Comparison of ENCODE assay signal across 8 mouse cellular contexts in the genomic region with DNA sequence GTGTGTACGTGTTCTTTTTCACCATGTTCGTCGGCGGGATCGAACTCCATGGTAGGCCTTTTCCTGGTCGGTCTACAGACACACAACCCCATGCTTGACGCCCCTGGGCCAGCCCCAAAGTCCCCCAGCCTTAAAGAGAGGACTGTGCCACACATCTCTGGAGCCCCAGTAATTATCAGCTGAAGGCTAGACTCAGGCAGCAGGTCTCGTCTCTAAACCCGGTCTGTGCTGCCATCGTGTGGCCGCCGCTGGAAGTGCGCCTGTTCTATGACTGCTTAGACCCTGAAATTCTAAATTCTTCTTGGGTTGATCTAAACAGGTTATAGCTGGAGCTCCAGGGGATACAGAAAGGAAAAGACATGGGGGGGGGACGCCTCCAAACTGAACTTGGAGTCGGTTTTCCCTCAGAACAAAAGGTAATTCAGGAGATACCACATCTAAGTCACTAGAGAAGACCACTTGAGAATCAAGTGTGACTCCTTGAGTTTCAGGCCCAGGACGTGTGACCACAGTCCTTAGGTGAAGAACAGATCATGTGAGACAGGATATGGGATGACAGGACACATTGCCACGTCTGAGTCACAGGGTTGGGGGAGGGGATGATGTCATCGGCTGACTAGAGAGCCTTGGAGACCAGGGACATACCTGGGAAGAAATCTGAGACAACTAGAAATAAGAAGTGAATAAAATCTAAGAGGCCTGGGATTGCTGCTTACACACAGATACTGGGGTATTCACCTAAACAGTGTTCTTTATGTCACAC. TPM values are rescaled to one million over a fixed set of nuclear protein-coding genes. Genes with fewer than 3 reads are reported as not detected.
DNase-seq lines count a peak whose midpoint lies in the region; ATAC-seq and TF ChIP-seq lines count a peak whose summit lies in the region.

No protein-coding gene starts in this region.

- ATAC-seq in hindbrain, embryonic 14.5 days (ENCODE audit: low FRiP score): peak; percentile 54; the same call in 1 of the 2 replicates

- H3K9ac ChIP-seq in hindbrain, embryonic 14.5 days: no peak overlapping the region; the same call in 1 of the 2 replicates

- no peak overlapping the region for H3K4me3 ChIP-seq in hindbrain, embryonic 14.5 days (replicated peaks; ENCODE audit: low read length)
- H3K4me3 ChIP-seq in left cerebral cortex, adult 2 months: peak overlapping the region; percentile 18; the same call in 1 of the 2 replicates
- H3K4me3 ChIP-seq in megakaryocyte, embryonic 14.5 days (replicated peaks): peak overlapping the region; percentile 78

- H3K4me1 ChIP-seq in hindbrain, embryonic 14.5 days (replicated peaks; ENCODE audit: control insufficient read depth, insufficient read depth, low read length): no peaks in the 10 kb centered on the region
- H3K4me1 ChIP-seq in megakaryocyte, embryonic 14.5 days: peaks cover 23% of the 10 kb centered on the region

- intact Hi-C loops in left cerebral cortex, adult 2 months (cut with DNase I): loop anchor here (2.0 to 5.0 kb wide), 3 partner anchors 96 to 920 kb away; no protein-coding TSS in a partner anchor

- no peaks in the 10 kb centered on the region; the same call in 1 of the 2 replicates for H3K27me3 ChIP-seq in hindbrain, embryonic 14.5 days (ENCODE audit: control insufficient read depth, insufficient read depth, low read length)
- H3K27me3 ChIP-seq in megakaryocyte, embryonic 14.5 days (replicated peaks): peaks cover 11% of the 10 kb centered on the region

- peak overlapping the region; percentile 28 for H3K4me2 ChIP-seq in hindbrain, embryonic 14.5 days (replicated peaks)

- no peaks in the 10 kb centered on the region for H3K36me3 ChIP-seq in hindbrain, embryonic 14.5 days (replicated peaks; ENCODE audit: control insufficient read depth, insufficient read depth)
- H3K36me3 ChIP-seq in megakaryocyte, embryonic 14.5 days (replicated peaks; ENCODE audit: low read length): no peaks in the 10 kb centered on the region

- WGBS in hindbrain, embryonic 14.5 days: 23% methylated on average over 18 of the region's 18 CpGs

- H3K9me3 ChIP-seq in hindbrain, embryonic 14.5 days (ENCODE audit: control insufficient read depth, low read length): no peaks in the 10 kb centered on the region
- H3K9me3 ChIP-seq in megakaryocyte, embryonic 14.5 days: no peaks in the 10 kb centered on the region

- TF ChIP-seq CTCF in left cerebral cortex, adult 2 months (IDR thresholded peaks at IDR 0.05): peak; percentile 78

- DNase-seq in R1 (ENCODE audit: low read depth, low spot score): peak; percentile 77
- peak; percentile 89 to 93 for DNase-seq in cerebellum, postnatal 25 days
- DNase-seq in frontal cortex, postnatal 25 days (ENCODE audit: low spot score in 2 of 2): peak; percentile 79 to 84
- DNase-seq in hindbrain, embryonic 14.5 days (ENCODE audit: low spot score): peak; percentile 85
- DNase-seq in left cerebral cortex, adult 2 months (ENCODE audit: extremely low spot score in 1 of 2, low spot score in 2 of 2): peak; percentile 78 to 88
- DNase-seq in right cerebral cortex, postnatal 14 days: peak; percentile 86
- DNase-seq in urinary bladder, postnatal 25 days (ENCODE audit: low spot score): peak; percentile 88

- no peak overlapping the region for H3K27ac ChIP-seq in hindbrain, embryonic 14.5 days
- no peak overlapping the region for H3K27ac ChIP-seq in left cerebral cortex, adult 2 months

RNA-seq across cellular contexts. Expression of gene Eif1, which starts 21.2 kb away (rescaled TPM):
- polyA plus RNA-seq in hindbrain, embryonic 14.5 days (2014; fragmentation: Nextera tagmentation; extraction: Ambion mirVana): 1,239 and 1,372 TPM in 2 replicates
- total RNA-seq in left cerebral cortex, adult 2 months (2021): 100 to 1,000 TPM; 746 to 811 TPM
- 123 and 768 TPM in 2 replicates for polyA plus RNA-seq in megakaryocyte, embryonic 14.5 days (2012; ENCODE audit: insufficient read depth, low replicate concordance)

RNA-seq across cellular contexts. Expression of gene Krt42, which starts 28.8 kb away (rescaled TPM):
- not detected in 2 replicates for polyA plus RNA-seq in hindbrain, embryonic 14.5 days (2014; fragmentation: Nextera tagmentation; extraction: Ambion mirVana)
- total RNA-seq in left cerebral cortex, adult 2 months (2021): not detected
- polyA plus RNA-seq in megakaryocyte, embryonic 14.5 days (2012; ENCODE audit: insufficient read depth, low replicate concordance): not detected in 2 replicates

RNA-seq across cellular contexts. Expression of gene Gast, which starts 35.8 kb away (rescaled TPM):
- polyA plus RNA-seq in hindbrain, embryonic 14.5 days (2014; fragmentation: Nextera tagmentation; extraction: Ambion mirVana): 0.50 TPM in 1 of 2 replicates, not detected in the other
- total RNA-seq in left cerebral cortex, adult 2 months (2021): not detected
- not detected in 2 replicates for polyA plus RNA-seq in megakaryocyte, embryonic 14.5 days (2012; ENCODE audit: insufficient read depth, low replicate concordance)

RNA-seq across cellular contexts. Expression of gene Krt17, which starts 37.6 kb away (rescaled TPM):
- polyA plus RNA-seq in hindbrain, embryonic 14.5 days (2014; fragmentation: Nextera tagmentation; extraction: Ambion mirVana): 0.13 and 0.16 TPM in 2 replicates
- not detected for total RNA-seq in left cerebral cortex, adult 2 months (2021)
- 0.08 and 2.6 TPM in 2 replicates for polyA plus RNA-seq in megakaryocyte, embryonic 14.5 days (2012; ENCODE audit: insufficient read depth, low replicate concordance)

RNA-seq across cellular contexts. Expression of gene Krt16, which starts 49.8 kb away (rescaled TPM):
- polyA plus RNA-seq in hindbrain, embryonic 14.5 days (2014; fragmentation: Nextera tagmentation; extraction: Ambion mirVana): not detected in 2 replicates
- not detected for total RNA-seq in left cerebral cortex, adult 2 months (2021)
- polyA plus RNA-seq in megakaryocyte, embryonic 14.5 days (2012; ENCODE audit: insufficient read depth, low replicate concordance): not detected in 2 replicates
